Mouse (Mus musculus) G1E (cell line): ENCODE results near the gene Sf3a1. TPM values are rescaled to one million over a fixed set of nuclear protein-coding genes. Genes with fewer than 3 reads are reported as not detected.
A peak's percentile ranks its signal among the peaks of the same experiment; 100 is the strongest.

Source experiments
- ATAC-seq: 2 replicates; pipeline ENCODE4 v1.8.0; 2016; ENCODE audit warnings: mild to moderate bottlenecking; ENCODE audit not compliant: insufficient number of reproducible peaks, poor library complexity, low FRiP score, severe bottlenecking; ENCODE audit errors: extremely low read depth
- DNase-seq: peaks from one replicate; pipeline ENCODE4 v3.0.0; 2012; ENCODE audit warnings: low spot score
- H3K27me3 ChIP-seq: 2 replicates; pipeline ENCODE4 v1.6.1; 2012; ENCODE audit warnings: mild to moderate bottlenecking, low read length, inconsistent platforms; ENCODE audit not compliant: insufficient read depth
- H3K36me3 ChIP-seq: replicated peaks from 2 replicates; pipeline ENCODE3; 2012; ENCODE audit warnings: mild to moderate bottlenecking, inconsistent platforms
- H3K4me1 ChIP-seq: 2 replicates; pipeline ENCODE4 v1.6.1; 2012; ENCODE audit warnings: low read depth, low read length, inconsistent platforms, mixed read lengths; ENCODE audit not compliant: insufficient read depth
- H3K4me3 ChIP-seq: 2 replicates; pipeline ENCODE4 v1.5.1; 2012; ENCODE audit warnings: low read depth, mild to moderate bottlenecking, inconsistent platforms, low read length, moderate library complexity, mixed read lengths
- H3K9me3 ChIP-seq: replicated peaks from 2 replicates; pipeline ENCODE4 v1.6.1; 2012; ENCODE audit warnings: inconsistent platforms
- CTCF ChIP-seq: IDR thresholded peaks from 2 replicates; pipeline ENCODE4 v1.5.1; 2012; ENCODE audit warnings: low read depth, low read length, inconsistent platforms, mixed read lengths
- GATA1 ChIP-seq: IDR thresholded peaks from 2 replicates; pipeline ENCODE4 v1.6.1; 2012; ENCODE audit warnings: borderline replicate concordance, low read length, inconsistent platforms, mixed read lengths
- GATA2 ChIP-seq: IDR thresholded peaks from 2 replicates; pipeline ENCODE4 v1.6.1; 2012; ENCODE audit warnings: low read depth, low read length, inconsistent platforms, borderline replicate concordance
- POLR2AphosphoS5 ChIP-seq: IDR thresholded peaks from 2 replicates; pipeline ENCODE4 v1.6.1; 2012; ENCODE audit warnings: low read depth, low read length, inconsistent platforms; ENCODE audit not compliant: insufficient replicate concordance
- TAL1 ChIP-seq: conservative IDR thresholded peaks from 2 replicates; pipeline ENCODE4 v1.6.1; 2012; ENCODE audit warnings: low read depth, low read length, inconsistent platforms, mixed read lengths
- polyA plus RNA-seq: library from polyadenylated mRNA; stranded (reverse); fragments of >175 nt; gene quantifications from 2 replicates; pipeline ENCODE4 v1.2.3, GENCODE M21; 2012
- total RNA-seq, 2 experiments: library from RNA; stranded (forward) in 1 of 2; stranded (reverse) in 1 of 2; fragments of 200-1000 nt in 1 of 2; fragments of >200 nt in 1 of 2; fragmentation: Nextera tagmentation in 1 of 2; gene quantifications; 2 replicates each; pipeline ENCODE4 v1.2.3; 2014 to 2017

The Sf3a1 gene
- total and polyA plus RNA-seq, 3 experiments: 39.0 to 174 (median 103) TPM

DNA sequence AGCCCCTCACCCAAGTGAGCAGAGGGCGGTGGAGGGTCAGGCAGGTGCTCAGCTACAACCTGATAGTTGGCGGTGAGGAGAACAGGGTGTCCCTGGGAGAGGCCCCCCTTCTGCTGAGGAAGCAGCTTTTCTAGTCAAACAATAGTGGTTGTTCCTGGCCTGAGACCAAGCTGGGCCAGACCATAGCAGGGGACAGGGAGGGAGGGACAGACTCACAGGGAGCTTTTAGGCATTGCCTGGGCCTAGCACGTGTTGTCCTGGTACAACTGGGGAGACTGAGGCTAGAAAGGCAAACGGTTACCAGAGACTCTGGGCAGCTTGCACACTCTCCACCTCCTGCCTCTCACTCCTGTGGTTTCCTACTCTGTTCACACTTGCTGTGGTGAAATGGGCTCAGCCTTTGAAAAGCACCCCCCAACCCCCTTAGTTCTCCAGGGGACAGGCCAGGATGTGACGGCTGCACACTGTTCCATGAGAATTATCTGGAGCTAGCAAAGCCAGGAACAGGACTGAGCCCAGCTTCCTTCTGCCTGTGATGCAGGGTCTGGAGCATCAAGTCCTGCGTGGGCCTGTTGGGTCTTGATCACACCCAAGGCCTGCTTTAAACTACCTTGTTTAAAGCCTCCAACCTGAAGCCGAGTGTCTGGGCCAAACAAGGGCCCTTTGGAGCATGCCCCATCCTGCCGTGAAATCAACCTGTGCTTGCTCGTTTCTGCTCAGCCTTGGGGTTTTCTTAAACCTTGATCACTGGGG, 56.3 kb downstream of the Sf3a1 start:
- ATAC-seq (no peak), DNase-seq (no peak)
- TF ChIP-seq GATA1 (no peak), POLR2AphosphoS5 (no peak), CTCF (no peak), GATA2 (no peak)
- peaks cover 66% of the 10 kb centered on the region for H3K36me3 ChIP-seq
- no peaks in the 10 kb centered on the region for H3K9me3 ChIP-seq
- no peak overlapping the region for H3K4me3 ChIP-seq
- H3K4me1 ChIP-seq: peaks cover 50% of the 10 kb centered on the region
- H3K27me3 ChIP-seq: peaks cover 2% of the 10 kb centered on the region; the same call in 1 of the 2 replicates

DNA sequence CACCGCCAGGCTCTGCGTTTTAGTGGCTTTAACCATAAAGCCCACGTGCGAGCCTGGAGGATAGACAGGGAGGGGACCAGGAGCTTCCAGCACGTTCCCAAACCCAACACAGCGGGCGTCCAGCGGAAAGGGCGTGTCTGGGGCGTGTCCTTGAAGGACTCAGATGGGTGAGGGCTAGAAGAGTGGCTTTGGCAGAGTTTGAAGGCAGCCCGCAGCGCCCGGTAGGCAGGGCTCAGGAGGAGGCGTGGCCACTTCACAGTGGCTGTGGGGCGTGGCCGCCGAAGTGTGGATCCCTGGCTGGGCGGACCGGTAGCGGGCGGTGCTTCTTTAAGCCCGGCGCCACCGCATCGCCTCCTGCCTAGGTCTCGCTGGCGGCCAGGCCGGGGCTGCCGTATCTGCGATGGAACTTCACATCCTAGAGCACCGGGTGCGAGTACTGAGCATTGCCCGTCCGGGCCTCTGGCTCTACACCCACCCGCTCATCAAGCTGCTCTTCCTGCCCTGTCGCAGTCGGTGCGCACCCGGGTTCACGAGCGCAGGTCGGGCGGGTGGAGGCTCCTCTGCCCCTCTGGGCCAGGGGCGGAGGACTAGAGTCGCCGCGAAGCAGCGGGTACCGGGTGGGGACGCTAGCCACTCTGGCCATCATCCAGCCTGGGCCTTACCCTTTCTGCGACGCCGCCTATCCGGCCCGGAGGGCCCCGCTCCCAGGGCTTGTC, 57.9 kb downstream of the Sf3a1 start, which contains the start of gene Castor1:
Gene Castor1 (plus strand): TSS at position 312 of the 716 bp plus-strand sequence.
- no peak for TF ChIP-seq CTCF
- TF ChIP-seq GATA2: no peak
- no peak for TF ChIP-seq GATA1
- no peak for TF ChIP-seq TAL1
- TF ChIP-seq POLR2AphosphoS5: no peak
- Histone ChIP-seq H3K4me1 (peaks cover 63% of the 10 kb centered on the region), H3K36me3 (peaks cover 53% of the 10 kb centered on the region), H3K27me3 (peaks cover 2% of the 10 kb centered on the region; the same call in 1 of the 2 replicates), H3K9me3 (no peaks in the 10 kb centered on the region), H3K4me3 (peak within 1 kb of the TSS; percentile 74)
- DNase-seq: peak; percentile 91
- ATAC-seq: peak; percentile 91

DNA sequence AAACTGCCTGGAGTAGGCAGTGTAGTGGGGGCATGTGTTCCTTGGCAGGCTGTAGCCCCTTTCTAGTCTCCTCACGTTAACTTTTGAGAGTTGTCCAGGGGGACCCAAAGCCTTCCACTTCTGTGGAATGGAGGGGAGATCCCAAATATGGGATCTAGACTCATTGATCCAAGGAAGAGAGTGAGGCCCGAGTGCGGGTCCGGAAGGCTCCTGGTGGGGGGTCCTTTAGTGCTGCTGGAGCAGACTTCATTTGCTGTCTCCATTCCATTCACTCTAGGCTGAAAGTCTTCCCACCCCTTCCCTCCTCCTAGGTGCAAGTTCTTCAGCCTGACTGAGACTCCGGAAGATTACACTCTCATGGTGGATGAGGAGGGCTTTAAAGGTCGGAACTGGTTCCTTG, 58.5 kb downstream of the Sf3a1 start:
- H3K36me3 ChIP-seq: peaks cover 48% of the 10 kb centered on the region
- peaks cover 68% of the 10 kb centered on the region for H3K4me1 ChIP-seq
- no peaks in the 10 kb centered on the region for H3K9me3 ChIP-seq
- DNase-seq (no peak), ATAC-seq (no peak)
- peak overlapping the region; percentile 74 for H3K4me3 ChIP-seq
- H3K27me3 ChIP-seq: peaks cover 2% of the 10 kb centered on the region; the same call in 1 of the 2 replicates
- TF ChIP-seq POLR2AphosphoS5: no peak
- no peak for TF ChIP-seq CTCF
- TF ChIP-seq TAL1: no peak
- TF ChIP-seq GATA2: no peak
- TF ChIP-seq GATA1: no peak

DNA sequence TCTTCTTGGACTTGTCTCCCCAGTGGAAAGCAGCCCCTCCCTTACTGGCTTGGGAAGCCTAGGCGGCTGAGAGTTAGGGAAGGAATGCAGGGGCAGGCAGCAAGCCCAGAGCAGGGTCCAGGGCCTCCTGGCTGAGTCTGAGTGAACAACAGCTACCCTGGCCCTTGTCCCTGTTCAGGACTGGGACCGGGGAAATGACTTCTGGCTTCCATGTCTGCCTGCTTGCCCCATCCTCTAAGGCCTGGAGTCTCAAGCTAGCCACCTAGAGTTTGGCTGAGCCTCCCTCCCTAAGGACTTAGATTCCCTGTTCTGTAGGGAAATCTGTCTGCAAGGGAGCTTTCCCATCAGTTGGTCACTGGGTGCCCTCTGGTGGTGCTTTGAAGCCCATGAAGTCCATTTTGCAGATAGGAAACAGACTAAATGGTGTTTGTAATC, 59.2 kb downstream of the Sf3a1 start:
- no peak overlapping the region for H3K4me3 ChIP-seq
- no peak for ATAC-seq
- no peaks in the 10 kb centered on the region for H3K9me3 ChIP-seq
- peaks cover 74% of the 10 kb centered on the region for H3K4me1 ChIP-seq
- peaks cover 2% of the 10 kb centered on the region; the same call in 1 of the 2 replicates for H3K27me3 ChIP-seq
- DNase-seq: peak; percentile 39
- TF ChIP-seq GATA1: no peak
- peak; percentile 32; the same call in 1 of the 2 replicates for TF ChIP-seq CTCF
- no peak for TF ChIP-seq GATA2
- H3K36me3 ChIP-seq: peaks cover 41% of the 10 kb centered on the region

DNA sequence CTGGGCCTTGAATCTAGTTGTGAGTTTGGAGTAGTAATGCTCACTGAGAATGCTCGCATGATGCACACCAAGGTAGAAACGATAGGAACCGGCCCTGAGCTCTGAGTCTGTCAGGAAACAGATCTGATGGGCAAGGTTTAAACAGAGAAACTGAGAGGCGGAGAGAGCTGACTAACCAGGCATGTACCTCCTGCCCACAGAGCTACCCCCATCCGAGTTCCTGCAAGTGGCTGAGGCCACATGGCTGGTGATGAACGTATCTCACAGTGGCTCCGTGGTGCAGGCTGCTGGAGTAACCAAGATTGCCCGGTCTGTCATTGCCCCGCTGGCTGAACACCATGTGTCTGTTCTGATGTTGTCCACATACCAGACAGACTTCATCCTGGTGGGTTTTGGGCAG, 59.8 kb downstream of the Sf3a1 start:
- Histone ChIP-seq H3K4me3 (no peak overlapping the region; the same call in 1 of the 2 replicates), H3K9me3 (no peaks in the 10 kb centered on the region), H3K4me1 (peaks cover 80% of the 10 kb centered on the region), H3K27me3 (peaks cover 2% of the 10 kb centered on the region; the same call in 1 of the 2 replicates), H3K36me3 (peaks cover 37% of the 10 kb centered on the region)
- DNase-seq: no peak
- ATAC-seq: no peak
- no peak for TF ChIP-seq TAL1
- TF ChIP-seq CTCF: no peak
- no peak for TF ChIP-seq GATA1
- TF ChIP-seq POLR2AphosphoS5: no peak
- TF ChIP-seq GATA2: no peak

DNA sequence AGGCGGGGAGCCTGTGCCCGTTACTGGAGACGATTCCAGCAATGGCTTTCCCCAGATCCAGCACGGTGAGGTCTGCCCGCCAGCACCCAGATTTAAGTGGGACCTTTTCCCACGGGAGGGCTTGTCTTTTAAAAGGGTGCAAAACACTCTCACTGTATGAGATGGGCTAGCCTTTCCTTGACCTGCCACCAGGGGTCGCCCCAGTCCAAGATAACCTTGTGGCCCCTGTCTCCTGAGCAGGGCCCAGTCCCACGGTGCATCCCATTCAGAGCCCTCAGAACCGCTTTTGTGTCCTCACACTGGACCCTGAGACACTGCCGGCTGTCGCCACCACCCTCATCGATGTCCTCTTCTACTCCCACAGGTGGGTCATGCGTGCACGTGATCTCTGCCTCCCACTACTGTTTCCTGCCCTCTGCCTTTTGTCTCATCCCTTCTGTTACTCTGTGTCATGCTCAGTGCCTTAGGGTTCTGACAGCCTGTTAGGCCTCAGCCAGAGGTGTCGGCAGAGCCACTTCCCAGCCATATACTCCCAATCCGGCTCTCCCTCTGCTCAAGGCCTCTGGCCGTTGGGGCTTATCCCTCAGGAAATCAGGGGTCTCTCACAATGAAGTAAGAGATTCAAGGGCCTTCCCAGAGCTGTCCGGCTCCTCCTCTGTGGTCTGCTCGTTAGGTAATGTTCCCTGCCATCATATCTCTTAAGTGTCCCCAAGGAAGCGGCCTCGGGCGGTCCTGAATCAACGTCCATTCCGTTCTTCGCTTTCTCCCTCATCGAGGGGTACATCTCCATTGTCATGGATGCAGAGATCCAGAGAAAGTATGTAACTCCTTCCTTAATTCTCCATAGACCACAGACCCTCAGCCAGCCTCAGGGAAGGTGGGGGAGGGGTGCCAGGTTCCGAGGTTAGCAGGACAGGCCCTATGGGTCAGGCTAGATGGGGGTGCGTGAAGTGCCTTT, 60.6 kb downstream of the Sf3a1 start:
- no peaks in the 10 kb centered on the region for H3K9me3 ChIP-seq
- H3K4me3 ChIP-seq: no peak overlapping the region; the same call in 1 of the 2 replicates
- ATAC-seq (peak; percentile 25; the same call in 1 of the 2 replicates), DNase-seq (peak; percentile 74)
- peaks cover 88% of the 10 kb centered on the region for H3K4me1 ChIP-seq
- TF ChIP-seq GATA1: no peak
- TF ChIP-seq CTCF: peak; percentile 94
- peaks cover 2% of the 10 kb centered on the region; the same call in 1 of the 2 replicates for H3K27me3 ChIP-seq
- H3K36me3 ChIP-seq: peaks cover 33% of the 10 kb centered on the region
